Mouse (Mus musculus) kidney, postnatal 10 days (tissue): ENCODE measurements around the gene Gstt1.
"Not testable (repeated sequence)": the region's sequence is repeated elsewhere in the genome, so short reads cannot be mapped to it uniquely, and the experiment has no call there.

Experiments used
- DNase-seq: peaks from one replicate; pipeline ENCODE4 v3.0.0; 2021; ENCODE audit warnings: mixed read lengths

Gstt1 gene

GRCm38 (mm10) chr10:75798176-75798696 is at the start of gene Gstt1:
Gstt1 (minus strand) TSS chr10:75798584.
- peak; percentile 78 for DNase-seq

GRCm38 (mm10) chr10:75845306-75845930 is 47.0 kb upstream of the Gstt1 start:
- DNase-seq = no peak

GRCm38 (mm10) chr10:75844800-75845199 is 46.4 kb upstream of the Gstt1 start:
- no peak for DNase-seq

GRCm38 (mm10) chr10:75843898-75844297 is 45.5 kb upstream of the Gstt1 start:
- not testable (repeated sequence) for DNase-seq

GRCm38 (mm10) chr10:75839092-75839491 is 40.7 kb upstream of the Gstt1 start:
- DNase-seq = no peak

GRCm38 (mm10) chr10:75837248-75837759 is 38.9 kb upstream of the Gstt1 start, which contains the start of gene Gstt2:
Gstt2 (minus strand) TSS chr10:75837424.
- DNase-seq = peak; percentile 97

GRCm38 (mm10) chr10:75835761-75836531 is 37.6 kb upstream of the Gstt1 start:
- DNase-seq = peak; percentile 51

GRCm38 (mm10) chr10:75835307-75835706 is 36.9 kb upstream of the Gstt1 start:
- DNase-seq = peak; percentile 83

GRCm38 (mm10) chr10:75834721-75835120 is 36.3 kb upstream of the Gstt1 start:
- no peak for DNase-seq

GRCm38 (mm10) chr10:75834250-75834649 is 35.9 kb upstream of the Gstt1 start:
- peak; percentile 94 for DNase-seq

- peak; percentile 59 for DNase-seq
These were observed 35.2 kb upstream of the Gstt1 start for GRCm38 (mm10) chr10:75833456-75834080.

GRCm38 (mm10) chr10:75832272-75832895 is 34.0 kb upstream of the Gstt1 start:
- peak; percentile 80 for DNase-seq

- no peak for DNase-seq
These were observed 31.9 kb upstream of the Gstt1 start for GRCm38 (mm10) chr10:75830275-75830670.

- no peak for DNase-seq
These were observed 31.3 kb upstream of the Gstt1 start for GRCm38 (mm10) chr10:75829529-75830274.

- peak; percentile 55 for DNase-seq
These were observed 30.1 kb upstream of the Gstt1 start for GRCm38 (mm10) chr10:75828500-75828931.

- peak; percentile 77 for DNase-seq
These were observed 29.4 kb upstream of the Gstt1 start for GRCm38 (mm10) chr10:75827668-75828360.

- no peak for DNase-seq
These were observed 26.1 kb upstream of the Gstt1 start for GRCm38 (mm10) chr10:75824530-75824929.

GRCm38 (mm10) chr10:75823782-75824181 is 25.4 kb upstream of the Gstt1 start:
- no peak for DNase-seq

GRCm38 (mm10) chr10:75822443-75822842 is 24.1 kb upstream of the Gstt1 start, which contains the start of gene Gstt4:
Gstt4 (minus strand) TSS chr10:75822543.
- no peak for DNase-seq

- DNase-seq = no peak
These were observed 21.5 kb upstream of the Gstt1 start for GRCm38 (mm10) chr10:75819882-75820281.

- no peak for DNase-seq
These were observed 20.3 kb upstream of the Gstt1 start for GRCm38 (mm10) chr10:75818641-75819040.
